Mouse (Mus musculus) adrenal gland, adult 2 months (tissue): ENCODE measurements around the gene 1110008L16Rik. TPM values are rescaled to one million over a fixed set of nuclear protein-coding genes. Genes with fewer than 3 reads are reported as not detected.
"Not testable (repeated sequence)": the region's sequence is repeated elsewhere in the genome, so short reads cannot be mapped to it uniquely, and the experiment has no call there.

ENCODE experiments used
- DNase-seq: peaks from one replicate; pipeline ENCODE4 v3.0.0; 2021
- polyA plus RNA-seq: library from polyadenylated mRNA; depleted of rRNA; stranded (reverse); fragments of >200 nt; gene quantifications from 2 replicates; pipeline ENCODE4 v1.2.3, GENCODE M21; 2012
- total RNA-seq, 2 experiments: library from RNA; stranded (reverse); gene quantifications; 2 replicates each; pipeline ENCODE4 v1.2.3; 2021

The 1110008L16Rik gene
- total and polyA plus RNA-seq, 3 experiments, result 4.5 to 20.7 (median 18.0) TPM

GRCm38 (mm10) chr12:55343045-55343444 lies 43.7 kb downstream of the 1110008L16Rik start:
- not testable (repeated sequence) for DNase-seq

- no peak for DNase-seq
Observed at GRCm38 (mm10) chr12:55343998-55344397, 44.6 kb downstream of the 1110008L16Rik start.

GRCm38 (mm10) chr12:55344583-55344982 lies 45.2 kb downstream of the 1110008L16Rik start:
- DNase-seq, result no peak

- DNase-seq, result no peak
Observed at GRCm38 (mm10) chr12:55353423-55353822, 54.0 kb downstream of the 1110008L16Rik start.

- peak; percentile 16 for DNase-seq
Observed at GRCm38 (mm10) chr12:55354904-55355303, 55.5 kb downstream of the 1110008L16Rik start.

GRCm38 (mm10) chr12:55357303-55357702 lies 57.9 kb downstream of the 1110008L16Rik start:
- DNase-seq, result no peak

GRCm38 (mm10) chr12:55360929-55361328 lies 61.6 kb downstream of the 1110008L16Rik start:
- no peak for DNase-seq

- DNase-seq, result no peak
Observed at GRCm38 (mm10) chr12:55365083-55365482, 65.7 kb downstream of the 1110008L16Rik start.

GRCm38 (mm10) chr12:55372424-55373055 lies 73.2 kb downstream of the 1110008L16Rik start:
- no peak for DNase-seq

- no peak for DNase-seq
Observed at GRCm38 (mm10) chr12:55376956-55377609, 77.7 kb downstream of the 1110008L16Rik start.

- no peak for DNase-seq
Observed at GRCm38 (mm10) chr12:55377610-55377980, 78.2 kb downstream of the 1110008L16Rik start.

GRCm38 (mm10) chr12:55384023-55384749 lies 84.8 kb downstream of the 1110008L16Rik start, which contains the start of gene Psma6:
Gene Psma6 (plus strand): TSS chr12:55384222.
- no peak for DNase-seq

- peak; percentile 65 for DNase-seq
Observed at GRCm38 (mm10) chr12:55384826-55385225, 85.4 kb downstream of the 1110008L16Rik start.

- peak; percentile 30 for DNase-seq
Observed at GRCm38 (mm10) chr12:55385931-55386330, 86.6 kb downstream of the 1110008L16Rik start.

- no peak for DNase-seq
Observed at GRCm38 (mm10) chr12:55386456-55386855, 87.1 kb downstream of the 1110008L16Rik start.

- DNase-seq, result peak; percentile 57
Observed at GRCm38 (mm10) chr12:55387083-55387787, 87.9 kb downstream of the 1110008L16Rik start.

- peak; percentile 21 for DNase-seq
Observed at GRCm38 (mm10) chr12:55387788-55388465, 88.5 kb downstream of the 1110008L16Rik start.

GRCm38 (mm10) chr12:55388478-55388877 lies 89.1 kb downstream of the 1110008L16Rik start:
- DNase-seq, result peak; percentile 46

- peak; percentile 47 for DNase-seq
Observed at GRCm38 (mm10) chr12:55389132-55390081, 90.0 kb downstream of the 1110008L16Rik start.

- DNase-seq, result no peak
Observed at GRCm38 (mm10) chr12:55392120-55392519, 92.7 kb downstream of the 1110008L16Rik start.
